Mouse (Mus musculus) heart, adult 18-20 months (tissue): ENCODE data around the gene Lgr4. TPM values are rescaled to one million over a fixed set of nuclear protein-coding genes. Genes with fewer than 3 reads are reported as not detected.
A peak's percentile ranks its signal among the peaks of the same experiment; 100 is the strongest.

ENCODE experiments used
- DNase-seq, 2 experiments: peaks; one replicate each; pipeline ENCODE4 v3.0.0; 2021 to 2022; ENCODE audit warnings: mixed read lengths in 1 of 2
- total RNA-seq, 2 experiments: library from RNA; stranded (reverse); gene quantifications; 2 replicates each; pipeline ENCODE4 v1.2.3; 2021

Lgr4 gene
- total RNA-seq, 2 experiments from 2014 or later: 23.3 to 23.6 TPM

DNA sequence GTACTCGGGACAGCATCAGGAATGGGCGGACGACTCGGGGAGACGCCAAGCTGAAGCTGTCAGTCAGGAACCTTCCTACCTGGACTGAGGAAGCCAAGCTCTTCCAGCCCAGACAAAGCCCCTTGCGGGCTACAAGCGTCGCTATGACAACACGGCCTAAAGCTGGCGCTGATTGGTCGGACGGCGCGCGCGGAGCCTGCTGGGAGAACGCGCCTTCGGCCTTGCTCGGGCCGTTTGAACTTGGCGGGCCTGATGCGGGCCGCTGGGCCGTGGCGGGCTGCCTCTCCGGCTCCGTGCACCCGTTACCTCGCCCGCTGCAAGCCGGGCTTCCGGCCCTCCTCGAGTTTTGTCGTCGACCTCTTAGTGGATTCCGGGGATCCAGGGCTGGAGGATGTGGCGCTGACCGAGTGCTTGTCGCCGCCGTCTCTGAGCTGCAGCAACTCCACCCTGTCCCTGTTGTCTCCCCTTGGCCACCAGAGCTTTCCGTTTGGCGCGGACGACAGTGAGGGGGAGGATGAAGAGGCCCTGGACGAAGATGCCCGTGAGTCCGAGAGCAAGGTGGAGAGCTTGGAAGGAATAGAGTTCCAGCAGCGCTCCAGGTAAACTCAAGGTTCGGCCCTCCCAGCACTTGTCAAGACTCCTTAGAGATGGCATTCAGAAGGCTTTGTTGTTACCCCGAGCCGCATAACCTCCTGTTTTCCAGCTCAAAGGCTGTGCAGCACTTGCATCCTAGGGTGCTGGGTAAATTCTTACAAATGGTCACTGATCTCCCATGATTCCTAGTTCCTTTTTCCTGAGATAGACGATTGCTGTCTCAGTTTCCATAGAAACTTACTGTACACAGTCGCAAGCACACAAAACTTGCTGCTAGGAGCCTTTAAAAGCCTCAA is 100.4 kb downstream of the Lgr4 start, which contains the start of gene Ccdc34:
TSS of gene Ccdc34 (plus strand) at position 202 of the 890 bp plus-strand sequence.
- DNase-seq: peak; percentile 92 to 94

DNA sequence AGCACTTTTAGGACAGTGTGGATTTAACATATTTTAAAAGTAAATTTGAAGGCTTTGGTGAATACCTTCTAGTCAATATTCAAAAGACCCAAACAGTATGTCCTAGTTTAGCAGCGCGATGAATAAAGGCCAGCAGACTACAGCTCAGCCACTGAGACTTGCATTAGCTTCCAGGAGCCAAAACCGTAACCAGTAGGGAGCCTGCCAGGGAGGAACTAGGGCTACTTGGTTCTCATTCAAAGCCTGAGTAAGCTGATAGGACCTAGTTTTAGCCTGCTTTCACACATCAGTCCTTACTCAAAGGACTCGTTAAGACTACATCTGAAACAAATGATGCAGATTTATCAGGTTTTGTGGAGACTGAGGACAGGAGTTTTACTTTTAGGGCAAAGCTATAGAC is 102.2 kb downstream of the Lgr4 start:
- DNase-seq: peak; percentile 34 to 39

DNA sequence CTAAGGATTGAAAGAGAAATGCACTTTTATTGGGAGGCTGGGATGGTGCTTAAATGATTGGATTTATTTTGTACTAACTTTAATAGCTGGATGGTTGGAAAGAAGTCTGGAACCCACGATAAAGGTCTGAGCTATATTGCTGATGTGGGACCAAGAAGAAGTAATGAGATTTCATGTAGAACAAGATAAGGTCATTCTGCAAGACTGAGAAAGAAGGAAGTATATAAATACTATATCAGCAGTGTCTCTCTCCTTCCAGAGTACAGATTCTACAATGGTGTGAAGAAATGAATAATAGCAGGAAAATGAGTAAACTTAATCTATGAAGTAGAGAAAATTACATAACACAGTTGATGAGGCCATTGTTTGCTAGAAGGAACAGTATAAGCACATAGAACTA is 103.0 kb downstream of the Lgr4 start:
- DNase-seq: no peak

DNA sequence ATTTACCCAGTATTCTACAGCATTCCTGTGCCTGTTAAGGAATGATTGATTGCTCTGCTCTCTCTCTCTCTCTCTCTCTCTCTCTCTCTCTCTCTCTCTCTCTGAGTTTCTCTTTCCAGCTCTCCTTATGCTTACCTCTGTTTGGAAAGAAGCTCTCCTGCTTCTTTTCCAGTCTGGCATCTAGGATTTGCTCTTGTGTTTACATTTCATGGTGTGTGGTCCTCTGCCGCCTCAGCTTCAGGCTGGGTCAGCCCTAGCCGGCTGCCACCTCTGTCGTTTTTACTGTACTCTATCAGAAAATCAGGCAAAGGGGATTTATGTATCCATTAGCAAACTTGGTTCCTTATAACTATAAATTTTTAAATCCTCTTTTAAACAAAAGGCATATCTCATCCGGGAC is 118.8 kb downstream of the Lgr4 start:
- DNase-seq: no peak

GRCm38 (mm10) chr2:110036665-110037064 is 119.2 kb downstream of the Lgr4 start:
- no peak for DNase-seq

- no peak for DNase-seq
Measured at GRCm38 (mm10) chr2:110037221-110037620, 119.8 kb downstream of the Lgr4 start.

DNA sequence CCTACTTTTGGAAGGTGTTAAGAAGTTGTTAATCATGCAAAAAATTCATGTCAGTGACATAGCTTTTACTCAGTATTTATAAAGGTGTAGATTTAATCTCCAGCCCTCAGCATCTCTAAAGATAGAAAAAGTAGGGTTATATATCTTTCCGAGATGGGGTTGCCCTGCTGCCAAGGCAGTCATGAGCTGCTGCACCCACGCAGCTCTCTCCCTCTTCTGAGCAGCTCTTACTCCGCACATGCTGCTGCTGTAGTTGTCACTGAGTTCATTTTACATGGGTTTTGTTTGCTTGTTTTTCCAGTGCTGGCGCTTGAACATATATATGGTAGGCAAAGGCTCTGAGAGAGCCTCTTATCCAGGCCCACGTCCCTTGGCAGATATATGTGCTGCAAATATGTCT is 120.9 kb downstream of the Lgr4 start:
- no peak for DNase-seq

DNA sequence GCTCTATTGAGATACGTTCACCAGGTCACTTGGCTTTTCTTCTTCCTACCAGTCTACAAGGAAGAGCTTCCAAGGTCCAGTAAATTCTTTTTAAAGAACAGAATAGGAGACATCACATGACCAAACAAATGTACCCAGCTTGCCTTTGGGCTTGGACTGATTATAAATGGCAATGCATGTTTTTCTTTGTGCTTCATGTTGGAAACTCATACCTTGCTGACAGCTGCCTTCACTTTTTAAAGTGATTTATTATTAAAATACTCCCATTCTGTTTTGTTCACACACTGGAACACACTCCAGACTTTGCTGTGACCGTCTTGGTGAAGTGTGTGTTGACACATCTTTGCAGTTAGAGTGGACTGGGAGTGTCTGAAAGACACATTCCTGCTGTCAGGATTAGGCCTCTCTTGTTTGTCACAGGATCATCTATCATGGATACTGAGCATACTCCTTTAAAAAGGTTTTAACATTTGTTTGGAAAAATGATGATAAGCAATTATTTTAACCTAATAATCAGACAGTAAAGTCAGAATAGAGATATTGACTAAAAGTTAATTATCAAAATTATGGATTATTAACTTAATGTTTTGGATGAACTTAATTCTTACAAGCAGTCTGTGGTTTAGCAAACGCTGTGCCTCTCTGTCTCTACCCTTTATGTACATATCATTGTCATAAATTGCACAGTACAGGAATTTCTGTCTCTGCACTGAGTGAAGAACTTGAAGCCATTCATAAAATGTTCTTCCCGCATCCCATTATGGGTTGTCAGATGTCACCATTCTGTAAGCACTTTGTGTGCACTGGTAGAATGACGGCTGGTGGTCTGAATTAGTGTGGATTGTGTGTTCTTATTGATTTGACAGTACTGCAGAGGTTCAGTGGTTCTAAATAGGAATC is 125.7 kb downstream of the Lgr4 start:
- no peak for DNase-seq

DNA sequence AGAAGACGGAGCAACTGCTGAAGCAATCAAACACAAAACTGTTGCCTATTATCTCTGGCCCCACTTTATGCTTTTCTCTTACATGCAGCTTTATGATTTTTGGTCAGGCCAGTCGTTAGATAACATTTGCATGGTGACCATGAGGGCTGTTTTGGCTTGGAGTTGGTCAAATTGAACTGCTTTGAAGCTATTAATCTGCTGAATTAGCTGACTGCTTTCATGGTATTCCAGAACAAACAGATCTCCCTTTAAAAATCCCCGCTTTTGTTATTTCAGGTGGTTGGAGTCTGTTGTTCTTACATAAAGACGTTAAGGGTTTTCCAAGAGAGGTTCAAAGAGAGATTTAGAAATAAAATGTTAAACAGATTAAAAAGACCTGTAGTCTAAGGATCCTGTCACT is 141.0 kb downstream of the Lgr4 start:
- DNase-seq: no peak

GRCm38 (mm10) chr2:110063131-110063530 is 145.7 kb downstream of the Lgr4 start:
- DNase-seq: peak; percentile 26 to 42

Other genes with a start within 250 kb of the Lgr4 start
- gene Bdnf, start 242.9 kb upstream of the Lgr4 start, total RNA-seq: 1 to 10 TPM; 3.2 to 4.1 TPM
- gene Lin7c, start 26.8 kb upstream of the Lgr4 start, total RNA-seq: 10 to 100 TPM; 36.2 to 42.1 TPM
- 1 to 10 TPM; 3.8 to 4.1 TPM for gene Ccdc34, start 100.2 kb downstream of the Lgr4 start, total RNA-seq